Mouse (Mus musculus) midbrain, embryonic 13.5 days (tissue): Measurements from ENCODE around the gene Gm9972. TPM values are rescaled to one million over a fixed set of nuclear protein-coding genes. Genes with fewer than 3 reads are reported as not detected.

Experiments used
- ATAC-seq: fragments of 200-750 bp; cut with Nextera tagmentation; 2 replicates; pipeline ENCODE4 v1.8.0; 2017; ENCODE audit warnings: mild to moderate bottlenecking, moderate TSS enrichment, moderate library complexity
- H3K27ac ChIP-seq: fragments of 300-500 bp; sonication (generic); 2 replicates; pipeline ENCODE4 v1.5.1; 2015; ENCODE audit warnings: inconsistent platforms, mild to moderate bottlenecking, moderate library complexity
- H3K27me3 ChIP-seq: fragments of 300-500 bp; sonication (generic); 2 replicates; pipeline ENCODE4 v1.6.1; 2015; ENCODE audit warnings: mild to moderate bottlenecking, inconsistent platforms
- H3K36me3 ChIP-seq: fragments of 300-500 bp; sonication (generic); 2 replicates; pipeline ENCODE4 v1.6.1; 2015; ENCODE audit warnings: mild to moderate bottlenecking, inconsistent platforms
- H3K4me1 ChIP-seq: fragments of 300-500 bp; sonication (generic); replicated peaks from 2 replicates; pipeline ENCODE4 v1.6.1; 2015; ENCODE audit warnings: inconsistent platforms
- H3K4me2 ChIP-seq: fragments of 300-500 bp; sonication (generic); replicated peaks from 2 replicates; pipeline ENCODE4 v1.6.1; 2015; ENCODE audit warnings: moderate library complexity, mild to moderate bottlenecking, inconsistent platforms
- H3K4me3 ChIP-seq: fragments of 300-500 bp; sonication (generic); replicated peaks from 2 replicates; pipeline ENCODE4 v1.5.1; 2015; ENCODE audit warnings: mild to moderate bottlenecking, inconsistent platforms
- H3K9ac ChIP-seq: fragments of 300-500 bp; sonication (generic); replicated peaks from 2 replicates; pipeline ENCODE4 v1.6.1; 2015; ENCODE audit warnings: mild to moderate bottlenecking, inconsistent platforms
- H3K9me3 ChIP-seq: fragments of 300-500 bp; sonication (generic); 2 replicates; pipeline ENCODE4 v1.6.1; 2016; ENCODE audit warnings: mild to moderate bottlenecking, inconsistent platforms
- WGBS: fragments of 180-500 bp; shearing (Covaris S2); methylation state at CpG from one replicate; pipeline ENCODE4 v1.1.7; 2015; 5-methylcytosine and 5-hydroxymethylcytosine counted together
- polyA plus RNA-seq: library from polyadenylated mRNA; unstranded; fragments of >200 nt; fragmentation: Nextera tagmentation; extraction: Ambion mirVana; gene quantifications from 2 replicates; pipeline ENCODE4 v1.2.1, GENCODE M21; 2015

The Gm9972 gene
- polyA plus RNA-seq, 1 experiment from 2014 or later: not detected

- Histone ChIP-seq H3K9me3 (no peaks in the 10 kb centered on the region), H3K4me3 (no peak overlapping the region), H3K9ac (no peak overlapping the region), H3K36me3 (no peaks in the 10 kb centered on the region), H3K27me3 (no peaks in the 10 kb centered on the region), H3K27ac (no peak overlapping the region), H3K4me2 (no peak overlapping the region), H3K4me1 (peaks cover 11% of the 10 kb centered on the region; the same call in 1 of the 2 replicates)
- 62% methylated on average over 8 of the region's 8 CpGs for WGBS
- ATAC-seq: peak; percentile 73
Measured at GRCm38 (mm10) chr11:43086309-43087050, 50.9 kb downstream of the Gm9972 start.

Other genes starting within 250 kb of the Gm9972 start
- gene Atp10b, start 114.1 kb downstream of the Gm9972 start, polyA plus RNA-seq: 0.08 and 0.18 TPM in 2 replicates